Mouse (Mus musculus) MEL (cell line): ENCODE data around the gene Bdnf. TPM values are rescaled to one million over a fixed set of nuclear protein-coding genes. Genes with fewer than 3 reads are reported as not detected.

Experiments used
- DNase-seq: peaks from one replicate; pipeline ENCODE4 v3.0.0; 2011; ENCODE audit warnings: low read depth, low spot score
- H3K27ac ChIP-seq: 2 replicates; pipeline ENCODE4 v1.5.1; 2012; ENCODE audit warnings: low read depth, mild to moderate bottlenecking, control low read depth, low read length, moderate library complexity; ENCODE audit not compliant: control insufficient read depth
- H3K27me3 ChIP-seq, 2 experiments: fragments of 150-350 bp in 1 of 2; sonication (generic) in 1 of 2; 2 replicates each; pipeline ENCODE4 v1.6.1; 2012; ENCODE audit warnings: low read length in 2 of 2, mild to moderate bottlenecking in 2 of 2, improper control_type of control experiment in 1 of 2, moderate library complexity in 1 of 2; ENCODE audit not compliant: insufficient read depth in 2 of 2, control insufficient read depth in 1 of 2
- H3K36me3 ChIP-seq, 2 experiments: 2 replicates each; pipeline ENCODE4 v1.6.1; 2012 to 2014; ENCODE audit warnings: low read length in 2 of 2, improper control_type of control experiment in 1 of 2, inconsistent platforms in 1 of 2, mild to moderate bottlenecking in 1 of 2; ENCODE audit not compliant: insufficient read depth in 2 of 2, control insufficient read depth in 1 of 2
- H3K4me1 ChIP-seq, 2 experiments: fragments of 150-350 bp in 1 of 2; sonication (generic) in 1 of 2; 2 replicates each; pipeline ENCODE4 v1.6.1; 2012; ENCODE audit warnings: low read length in 2 of 2, improper control_type of control experiment in 1 of 2, mild to moderate bottlenecking in 1 of 2; ENCODE audit not compliant: insufficient read depth in 2 of 2, control insufficient read depth in 1 of 2
- H3K4me3 ChIP-seq, 2 experiments: fragments of 150-350 bp in 1 of 2; sonication (generic) in 1 of 2; 2 replicates each; pipeline ENCODE4 v1.5.1; 2012; ENCODE audit warnings: low read depth in 2 of 2, low read length in 2 of 2, mild to moderate bottlenecking in 2 of 2, moderate library complexity in 2 of 2, control low read depth in 1 of 2, improper control_type of control experiment in 1 of 2; ENCODE audit not compliant: control insufficient read depth in 1 of 2, insufficient read depth in 1 of 2
- H3K79me2 ChIP-seq: 2 replicates; pipeline ENCODE4 v1.6.1; 2012; ENCODE audit warnings: mild to moderate bottlenecking, low read length, moderate library complexity; ENCODE audit not compliant: control insufficient read depth, poor library complexity, insufficient read depth
- H3K9ac ChIP-seq: 2 replicates; pipeline ENCODE4 v1.6.1; 2012; ENCODE audit warnings: low read depth, mild to moderate bottlenecking, control low read depth, low read length, moderate library complexity; ENCODE audit not compliant: control insufficient read depth, poor library complexity, severe bottlenecking
- H3K9me3 ChIP-seq: fragments of 150-350 bp; sonication (generic); replicated peaks from 2 replicates; pipeline ENCODE4 v1.6.1; 2012; ENCODE audit warnings: mild to moderate bottlenecking, low read length, improper control_type of control experiment, moderate library complexity; ENCODE audit not compliant: insufficient read depth
- CHD1 ChIP-seq: IDR thresholded peaks from 2 replicates; pipeline ENCODE4 v1.6.1; 2012; ENCODE audit warnings: low read depth, mild to moderate bottlenecking, inconsistent platforms, low read length, improper control_type of control experiment
- CHD2 ChIP-seq: IDR thresholded peaks from 2 replicates; pipeline ENCODE4 v1.6.1; 2011; ENCODE audit warnings: low read length, improper control_type of control experiment
- CTCF ChIP-seq, 3 experiments: IDR thresholded peaks in 2 of 3; conservative IDR thresholded peaks in 1 of 3; 2 replicates each; pipeline ENCODE4 v1.5.1; 2011 to 2012; ENCODE audit warnings: low read length in 3 of 3, low read depth in 2 of 3, mild to moderate bottlenecking in 2 of 3, improper control_type of control experiment in 1 of 3, inconsistent platforms in 1 of 3, mixed read lengths in 1 of 3, moderate library complexity in 1 of 3; ENCODE audit not compliant: control insufficient read depth in 1 of 3, insufficient read depth in 1 of 3, poor library complexity in 1 of 3, severe bottlenecking in 1 of 3
- E2F4 ChIP-seq: IDR thresholded peaks from 2 replicates; pipeline ENCODE4 v1.6.1; 2011; ENCODE audit warnings: low read depth, low read length, improper control_type of control experiment, borderline replicate concordance
- EP300 ChIP-seq, 2 experiments: IDR thresholded peaks; 2 replicates each; pipeline ENCODE4 v1.6.1; 2011; ENCODE audit warnings: improper control_type of control experiment in 2 of 2, low read length in 2 of 2, low read depth in 1 of 2, mild to moderate bottlenecking in 1 of 2
- ETS1 ChIP-seq: IDR thresholded peaks from 2 replicates; pipeline ENCODE4 v1.6.1; 2012; ENCODE audit warnings: low read depth, mild to moderate bottlenecking, inconsistent platforms, low read length, improper control_type of control experiment, moderate library complexity
- GABPA ChIP-seq: IDR thresholded peaks from 2 replicates; pipeline ENCODE4 v1.6.1; 2012; ENCODE audit warnings: low read depth, mild to moderate bottlenecking, inconsistent platforms, low read length, improper control_type of control experiment, moderate library complexity
- HCFC1 ChIP-seq: IDR thresholded peaks from 2 replicates; pipeline ENCODE4 v1.6.1; 2012; ENCODE audit warnings: low read depth, mild to moderate bottlenecking, inconsistent platforms, low read length, improper control_type of control experiment, moderate library complexity
- KAT2A ChIP-seq: conservative IDR thresholded peaks from 2 replicates; pipeline ENCODE4 v1.6.1; 2012; ENCODE audit warnings: low read depth, low read length, improper control_type of control experiment, inconsistent platforms
- MAX ChIP-seq: IDR thresholded peaks from 2 replicates; pipeline ENCODE4 v1.6.1; 2011; ENCODE audit warnings: low read length, improper control_type of control experiment
- MAZ ChIP-seq: IDR thresholded peaks from 2 replicates; pipeline ENCODE4 v1.6.1; 2012; ENCODE audit warnings: low read depth, mild to moderate bottlenecking, inconsistent platforms, low read length, improper control_type of control experiment
- MXI1 ChIP-seq: IDR thresholded peaks from 2 replicates; pipeline ENCODE4 v1.6.1; 2011; ENCODE audit warnings: mild to moderate bottlenecking, low read depth, low read length, improper control_type of control experiment
- NELFE ChIP-seq: IDR thresholded peaks from 2 replicates; pipeline ENCODE4 v1.6.1; 2011; ENCODE audit warnings: low read depth, low read length, improper control_type of control experiment
- NRF1 ChIP-seq: IDR thresholded peaks from 2 replicates; pipeline ENCODE4 v1.6.1; 2014; ENCODE audit warnings: low read depth, mild to moderate bottlenecking, inconsistent platforms, low read length, improper control_type of control experiment, moderate library complexity; ENCODE audit not compliant: poor library complexity, insufficient read depth, severe bottlenecking
- POLR2A ChIP-seq, 2 experiments: IDR thresholded peaks; 2 replicates each; pipeline ENCODE4 v1.6.1; 2011 to 2012; ENCODE audit warnings: low read length in 2 of 2, mild to moderate bottlenecking in 2 of 2, control low read depth in 1 of 2, improper control_type of control experiment in 1 of 2, low read depth in 1 of 2, moderate library complexity in 1 of 2; ENCODE audit not compliant: control insufficient read depth in 1 of 2, insufficient read depth in 1 of 2, poor library complexity in 1 of 2
- POLR2AphosphoS2 ChIP-seq: IDR thresholded peaks from 2 replicates; pipeline ENCODE4 v1.6.1; 2011; ENCODE audit warnings: low read length, improper control_type of control experiment
- POLR2AphosphoS5 ChIP-seq: IDR thresholded peaks from 2 replicates; pipeline ENCODE4 v1.6.1; 2012; ENCODE audit warnings: low read depth, borderline replicate concordance, mild to moderate bottlenecking, inconsistent platforms, low read length, moderate library complexity, mixed read lengths
- SMC3 ChIP-seq: IDR thresholded peaks from 2 replicates; pipeline ENCODE4 v1.6.1; 2011; ENCODE audit warnings: low read depth, low read length, improper control_type of control experiment
- TAL1 ChIP-seq: IDR thresholded peaks from 2 replicates; pipeline ENCODE4 v1.6.1; 2012; ENCODE audit warnings: mild to moderate bottlenecking, inconsistent platforms, low read length, moderate library complexity, mixed read lengths
- TBP ChIP-seq: IDR thresholded peaks from 2 replicates; pipeline ENCODE4 v1.8.0; 2011; ENCODE audit warnings: low read depth, low read length, improper control_type of control experiment
- TCF12 ChIP-seq: IDR thresholded peaks from 2 replicates; pipeline ENCODE4 v1.6.1; 2014; ENCODE audit warnings: low read depth, mild to moderate bottlenecking, inconsistent platforms, low read length, improper control_type of control experiment, moderate library complexity
- UBTF ChIP-seq: IDR thresholded peaks from 2 replicates; pipeline ENCODE4 v1.6.1; 2012; ENCODE audit warnings: low read depth, mild to moderate bottlenecking, inconsistent platforms, low read length, improper control_type of control experiment, moderate library complexity, borderline replicate concordance; ENCODE audit not compliant: insufficient read depth
- ZKSCAN1 ChIP-seq: IDR thresholded peaks from 2 replicates; pipeline ENCODE4 v1.6.1; 2012; ENCODE audit warnings: low read depth, mild to moderate bottlenecking, inconsistent platforms, low read length, improper control_type of control experiment, moderate library complexity
- polyA plus RNA-seq, 2 experiments: library from polyadenylated mRNA; stranded (reverse) in 1 of 2; unstranded in 1 of 2; fragments of >175 nt in 1 of 2; fragments of >200 nt in 1 of 2; gene quantifications; 2 replicates each; pipeline versions ENCODE4 v1.2.1 to v1.2.4; 2012; ENCODE audit warnings: low replicate concordance in 2 of 2, low read depth in 1 of 2; ENCODE audit not compliant: insufficient read length in 2 of 2, insufficient read depth in 1 of 2, missing spikeins in 1 of 2
- total RNA-seq: library from RNA; depleted of rRNA; stranded (reverse); fragments of 300-350 nt; gene quantifications from 2 replicates; pipeline ENCODE4 v1.2.3, GENCODE M21; 2012

The Bdnf gene
- total and polyA plus RNA-seq, 3 experiments = not detected

DNA sequence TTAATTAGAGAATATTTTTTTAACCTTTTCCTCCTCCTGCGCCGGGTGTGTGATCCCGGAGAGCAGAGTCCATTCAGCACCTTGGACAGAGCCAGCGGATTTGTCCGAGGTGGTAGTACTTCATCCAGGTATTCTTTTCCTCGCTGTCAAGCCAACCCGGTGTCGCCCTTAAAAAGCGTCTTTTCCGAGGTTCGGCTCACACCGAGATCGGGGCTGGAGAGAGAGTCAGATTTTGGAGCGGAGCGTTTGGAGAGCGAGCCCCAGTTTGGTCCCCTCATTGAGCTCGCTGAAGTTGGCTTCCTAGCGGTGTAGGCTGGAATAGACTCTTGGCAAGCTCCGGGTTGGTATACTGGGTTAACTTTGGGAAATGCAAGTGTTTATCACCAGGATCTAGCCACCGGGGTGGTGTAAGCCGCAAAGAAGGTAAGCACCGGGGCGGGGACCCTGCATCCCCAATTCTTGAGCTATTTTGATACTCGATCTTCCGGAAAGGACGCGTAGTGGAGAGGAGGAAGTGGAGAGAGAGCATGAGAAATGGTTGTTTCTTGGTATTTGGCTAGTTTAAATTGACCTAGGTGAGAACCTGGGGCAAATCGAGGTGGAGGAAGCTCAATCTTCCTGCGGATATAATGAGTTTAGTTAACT is 1.6 kb downstream of the Bdnf start:
- DNase-seq = peak; percentile 3
- no peaks in the 10 kb centered on the region for H3K79me2 ChIP-seq
- H3K9me3 ChIP-seq = no peaks in the 10 kb centered on the region
- TF ChIP-seq NELFE (no peak), MAX (no peak), POLR2AphosphoS2 (no peak), KAT2A (no peak), E2F4 (no peak), EP300 (IDR thresholded peaks at IDR 0.05; ENCODE audit: low read depth in 1 of 2, low read length in 2 of 2) (no peak), CTCF (IDR thresholded peaks at IDR 0.05 in 2 of 3, conservative IDR thresholded peaks at IDR 0.05 in 1 of 3; ENCODE audit: control insufficient read depth in 1 of 3, insufficient read depth in 1 of 3, low read depth in 2 of 3, low read length in 3 of 3, poor library complexity in 1 of 3, severe bottlenecking in 1 of 3) (no peak), TAL1 (no peak), MAZ (no peak), UBTF (no peak)
- no peaks in the 10 kb centered on the region for H3K4me1 ChIP-seq
- H3K36me3 ChIP-seq = no peaks in the 10 kb centered on the region
- H3K27me3 ChIP-seq = no peaks in the 10 kb centered on the region
- H3K4me3 ChIP-seq = no peak overlapping the region
- no peak overlapping the region for H3K9ac ChIP-seq
- no peak overlapping the region for H3K27ac ChIP-seq

DNA sequence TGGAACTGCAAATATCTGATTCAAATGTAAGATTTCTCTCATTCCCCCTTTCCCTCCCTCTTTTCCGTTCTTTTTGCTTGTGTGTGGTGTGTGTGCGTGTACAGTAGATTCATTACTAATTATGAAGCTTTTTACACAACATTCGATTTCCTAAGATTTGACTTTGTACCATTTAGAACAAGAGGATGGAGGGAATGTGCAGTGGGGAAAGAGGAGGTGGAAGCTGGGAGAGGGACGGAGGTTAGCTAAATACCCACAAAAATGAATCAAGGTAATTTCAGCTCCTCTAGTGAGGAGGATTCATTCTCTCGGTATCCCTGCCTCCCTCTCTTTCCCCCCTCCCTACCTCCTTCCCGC is 2.1 kb downstream of the Bdnf start:
- Histone ChIP-seq H3K4me1 (no peaks in the 10 kb centered on the region), H3K9me3 (no peaks in the 10 kb centered on the region), H3K79me2 (no peaks in the 10 kb centered on the region), H3K9ac (no peak overlapping the region), H3K4me3 (no peak overlapping the region), H3K27ac (no peak overlapping the region), H3K36me3 (no peaks in the 10 kb centered on the region), H3K27me3 (no peaks in the 10 kb centered on the region)
- TF ChIP-seq SMC3 (no peak), POLR2AphosphoS2 (no peak), TCF12 (no peak), GABPA (no peak), ZKSCAN1 (no peak), MXI1 (no peak), POLR2A (IDR thresholded peaks at IDR 0.05; ENCODE audit: control insufficient read depth in 1 of 2, insufficient read depth in 1 of 2, low read depth in 1 of 2, low read length in 2 of 2, poor library complexity in 1 of 2) (no peak), TAL1 (no peak), TBP (no peak), CHD2 (no peak), KAT2A (no peak), MAX (no peak), EP300 (IDR thresholded peaks at IDR 0.05; ENCODE audit: low read depth in 1 of 2, low read length in 2 of 2) (no peak), POLR2AphosphoS5 (no peak), CHD1 (no peak), NRF1 (no peak), HCFC1 (no peak), ETS1 (no peak)
- no peak for DNase-seq
